Mouse (Mus musculus): ENCODE measurements around the gene Gprc5a.

- TF ChIP-seq POLR2A (IDR thresholded peaks at IDR 0.05; ENCODE audit: insufficient read length, low read depth) (no peak), TCF12 (IDR thresholded peaks at IDR 0.05; ENCODE audit: insufficient read depth, poor library complexity, severe bottlenecking) (no peak), USF1 (IDR thresholded peaks at IDR 0.05; ENCODE audit: low read depth) (no peak), MAX (IDR thresholded peaks at IDR 0.05; ENCODE audit: low read depth) (no peak), REST (IDR thresholded peaks at IDR 0.05; ENCODE audit: insufficient read depth, insufficient read length) (no peak), SRF (IDR thresholded peaks at IDR 0.05; ENCODE audit: control insufficient read depth, insufficient read length, low read depth) (no peak), MYOG (IDR thresholded peaks at IDR 0.05; ENCODE audit: control insufficient read depth in 1 of 3, insufficient read depth in 1 of 3, insufficient read length in 2 of 3, low read depth in 2 of 3) (no peak)
These were observed 67.6 kb downstream of the Gprc5a start for GRCm38 (mm10) chr6:135133086-135133485.

Data from myocyte (in vitro differentiated cells).